23 mouse cellular contexts compared by ENCODE assay signal in genomic region chr15:8748771-8749170, GRCm38 (mm10). TPM values are rescaled to one million over a fixed set of nuclear protein-coding genes. Genes with fewer than 3 reads are reported as not detected.
DNase-seq lines count a peak whose midpoint lies in the region; ATAC-seq and TF ChIP-seq lines count a peak whose summit lies in the region.
"Had no signal": no experiment of that assay in that cellular context is flagged by ENCODE, and none has a peak within 500 bp of the region (broad histone marks: within the 10 kb centered on the region; RNA-seq: fewer than 3 reads in every experiment).

No protein-coding gene starts in this region.

- TF ChIP-seq POLR2A in ES-Bruce4 (IDR thresholded peaks at IDR 0.05; ENCODE audit: insufficient read depth, low read length) = no peak

- no peak overlapping the region for H3K4me2 ChIP-seq in liver, embryonic 12.5 days
- H3K4me2 ChIP-seq: embryonic facial prominence, embryonic 13.5 days; embryonic facial prominence, embryonic 15.5 days; forebrain, embryonic 13.5 days; forebrain, embryonic 15.5 days had no signal

- peaks cover 15% of the 10 kb centered on the region for H3K4me1 ChIP-seq in liver, embryonic 12.5 days
- H3K4me1 ChIP-seq in ES-Bruce4 (ENCODE audit: control insufficient read depth, insufficient read depth, low read length) = peaks cover 3% of the 10 kb centered on the region
- H3K4me1 ChIP-seq: embryonic facial prominence, embryonic 13.5 days; embryonic facial prominence, embryonic 15.5 days; forebrain, embryonic 13.5 days; forebrain, embryonic 15.5 days had no signal

- no peak overlapping the region for H3K4me3 ChIP-seq in liver, embryonic 12.5 days
- H3K4me3 ChIP-seq in ES-Bruce4 (ENCODE audit: low read depth, low read length) = no peak overlapping the region
- H3K4me3 ChIP-seq: embryonic facial prominence, embryonic 13.5 days; embryonic facial prominence, embryonic 15.5 days; erythroblast, embryonic 14.5 days; forebrain, embryonic 13.5 days; forebrain, embryonic 15.5 days had no signal

- no peaks in the 10 kb centered on the region for H3K36me3 ChIP-seq in liver, embryonic 12.5 days
- no peaks in the 10 kb centered on the region for H3K36me3 ChIP-seq in ES-Bruce4 (ENCODE audit: control insufficient read depth, insufficient read depth, low read length, poor library complexity, severe bottlenecking)
- H3K36me3 ChIP-seq: embryonic facial prominence, embryonic 13.5 days; embryonic facial prominence, embryonic 15.5 days; forebrain, embryonic 15.5 days; G1E had no signal

- no peak overlapping the region for H3K27ac ChIP-seq in liver, embryonic 12.5 days
- H3K27ac ChIP-seq in ES-Bruce4 (ENCODE audit: insufficient read depth, low read length) = no peak overlapping the region
- H3K27ac ChIP-seq: embryonic facial prominence, embryonic 13.5 days; embryonic facial prominence, embryonic 15.5 days; forebrain, embryonic 13.5 days; forebrain, embryonic 15.5 days had no signal

- DNase-seq in liver (no peak), R1 (ENCODE audit: low read depth, low spot score) (peak; percentile 46)
- DNase-seq: adrenal gland, adult 2 months; adrenal gland, postnatal 10 days; adrenal gland, postnatal 25 days; cerebellum, adult 11 months; cerebellum, adult 18-20 months; cerebellum, adult 8-10 months; cerebellum, adult 9-11 months; cerebellum, postnatal 14 days; cerebellum, postnatal 36 days; embryo, embryonic 11 days; forebrain, postnatal 0 days had no signal

- 71% methylated on average over 1 of the region's 1 CpGs for WGBS in liver, embryonic 12.5 days (ENCODE audit: insufficient replicate concordance)

- ATAC-seq in liver, embryonic 12.5 days = 0 out of 2 replicates have a peak, but pooled peaks have one; percentile 21
- no peak for ATAC-seq in erythroid progenitor cell, adult 5-6 weeks (replicated peaks; ENCODE audit: low FRiP score, poor library complexity, severe bottlenecking)
- ATAC-seq: forebrain, embryonic 13.5 days; forebrain, embryonic 15.5 days; forebrain, postnatal 0 days; Patski had no signal

- H3K9ac ChIP-seq in liver, embryonic 12.5 days = no peak overlapping the region
- H3K9ac ChIP-seq in ES-Bruce4 (ENCODE audit: low read depth, poor library complexity, severe bottlenecking) = no peak overlapping the region
- H3K9ac ChIP-seq: embryonic facial prominence, embryonic 13.5 days; embryonic facial prominence, embryonic 15.5 days; forebrain, embryonic 13.5 days; forebrain, embryonic 15.5 days; forebrain, postnatal 0 days had no signal

- TF ChIP-seq EP300 in ES-Bruce4 (IDR thresholded peaks at IDR 0.05; ENCODE audit: insufficient read depth, low read depth, low read length) = peak; percentile 93

- no peaks in the 10 kb centered on the region for H3K27me3 ChIP-seq in liver, embryonic 12.5 days (replicated peaks)
- no peaks in the 10 kb centered on the region for H3K27me3 ChIP-seq in ES-Bruce4 (ENCODE audit: control insufficient read depth, insufficient read depth, low read length, poor library complexity, severe bottlenecking)
- H3K27me3 ChIP-seq: embryonic facial prominence, embryonic 13.5 days; embryonic facial prominence, embryonic 15.5 days; forebrain, embryonic 13.5 days; forebrain, embryonic 15.5 days; Patski had no signal

- TF ChIP-seq CTCF in ES-Bruce4 (IDR thresholded peaks at IDR 0.05; ENCODE audit: low read depth, low read length) = no peak

- no peaks in the 10 kb centered on the region for H3K9me3 ChIP-seq in liver, embryonic 12.5 days (replicated peaks)
- H3K9me3 ChIP-seq in ES-Bruce4 (replicated peaks; ENCODE audit: control insufficient read depth, insufficient read depth, low read length, poor library complexity, severe bottlenecking) = no peaks in the 10 kb centered on the region
- H3K9me3 ChIP-seq: embryonic facial prominence, embryonic 13.5 days; embryonic facial prominence, embryonic 15.5 days; forebrain, embryonic 15.5 days; G1E had no signal

RNA-seq across cellular contexts. Expression of gene Slc1a3, which starts 38.2 kb away (rescaled TPM):
- polyA plus RNA-seq in liver, embryonic 12.5 days (2016; fragmentation: Nextera tagmentation; extraction: Ambion mirVana) = 2.4 and 3.0 TPM in 2 replicates
- 21.7 and 25.4 TPM in 2 replicates for polyA plus RNA-seq in ES-Bruce4 (2011; ENCODE audit: insufficient read depth, insufficient read length, low read depth, missing spikeins)
- 6.5 and 19.7 TPM in 2 replicates for total RNA-seq in erythroid progenitor cell, adult 5-6 weeks (2015; ENCODE audit: low replicate concordance)
- 1.7 and 2.6 TPM in 2 replicates for total RNA-seq in erythroid progenitor cell, adult 5-6 weeks (2017; ENCODE audit: low replicate concordance)
- polyA plus RNA-seq: erythroblast, embryonic 14.5 days; G1E had no signal
